Mouse (Mus musculus) limb, embryonic 12.5 days (tissue): ENCODE data around the gene Poldip3. TPM values are rescaled to one million over a fixed set of nuclear protein-coding genes. Genes with fewer than 3 reads are reported as not detected.

Experiments
- ATAC-seq: fragments of 200-750 bp; cut with Nextera tagmentation; 2 replicates; pipeline ENCODE4 v1.8.0; 2017; ENCODE audit warnings: low read depth, moderate TSS enrichment; ENCODE audit not compliant: insufficient number of reproducible peaks, insufficient read depth, low FRiP score, low TSS enrichment
- H3K27ac ChIP-seq: fragments of 300-500 bp; sonication (generic); 2 replicates; pipeline ENCODE4 v1.5.1; 2016; ENCODE audit warnings: mild to moderate bottlenecking, moderate library complexity
- H3K27me3 ChIP-seq: fragments of 300-500 bp; sonication (generic); 2 replicates; pipeline ENCODE4 v1.6.1; 2016; ENCODE audit warnings: mild to moderate bottlenecking, moderate library complexity
- H3K36me3 ChIP-seq: fragments of 300-500 bp; sonication (generic); 2 replicates; pipeline ENCODE4 v1.6.1; 2016; ENCODE audit warnings: mild to moderate bottlenecking, moderate library complexity
- H3K4me1 ChIP-seq: fragments of 300-500 bp; sonication (generic); replicated peaks from 2 replicates; pipeline ENCODE4 v1.6.1; 2016
- H3K4me2 ChIP-seq: fragments of 300-500 bp; sonication (generic); 2 replicates; pipeline ENCODE4 v1.6.1; 2016; ENCODE audit warnings: mild to moderate bottlenecking, moderate library complexity
- H3K4me3 ChIP-seq: fragments of 300-500 bp; sonication (generic); replicated peaks from 2 replicates; pipeline ENCODE4 v1.5.1; 2016; ENCODE audit warnings: mild to moderate bottlenecking
- H3K9ac ChIP-seq: fragments of 300-500 bp; sonication (generic); replicated peaks from 2 replicates; pipeline ENCODE4 v1.6.1; 2016; ENCODE audit warnings: mild to moderate bottlenecking, moderate library complexity
- H3K9me3 ChIP-seq: fragments of 300-500 bp; sonication (generic); 2 replicates; pipeline ENCODE4 v1.6.1; 2016; ENCODE audit warnings: mild to moderate bottlenecking, moderate library complexity
- WGBS: fragments of 180-500 bp; shearing (Covaris S2); methylation state at CpG from one replicate; pipeline ENCODE4 v1.1.7; 2016; 5-methylcytosine and 5-hydroxymethylcytosine counted together
- polyA plus RNA-seq: library from polyadenylated mRNA; unstranded; fragments of >200 nt; fragmentation: Nextera tagmentation; extraction: Ambion mirVana; gene quantifications from 2 replicates; pipeline ENCODE4 v1.2.1, GENCODE M21; 2016

The Poldip3 gene
- polyA plus RNA-seq, 1 experiment from 2014 or later = 173 TPM

DNA sequence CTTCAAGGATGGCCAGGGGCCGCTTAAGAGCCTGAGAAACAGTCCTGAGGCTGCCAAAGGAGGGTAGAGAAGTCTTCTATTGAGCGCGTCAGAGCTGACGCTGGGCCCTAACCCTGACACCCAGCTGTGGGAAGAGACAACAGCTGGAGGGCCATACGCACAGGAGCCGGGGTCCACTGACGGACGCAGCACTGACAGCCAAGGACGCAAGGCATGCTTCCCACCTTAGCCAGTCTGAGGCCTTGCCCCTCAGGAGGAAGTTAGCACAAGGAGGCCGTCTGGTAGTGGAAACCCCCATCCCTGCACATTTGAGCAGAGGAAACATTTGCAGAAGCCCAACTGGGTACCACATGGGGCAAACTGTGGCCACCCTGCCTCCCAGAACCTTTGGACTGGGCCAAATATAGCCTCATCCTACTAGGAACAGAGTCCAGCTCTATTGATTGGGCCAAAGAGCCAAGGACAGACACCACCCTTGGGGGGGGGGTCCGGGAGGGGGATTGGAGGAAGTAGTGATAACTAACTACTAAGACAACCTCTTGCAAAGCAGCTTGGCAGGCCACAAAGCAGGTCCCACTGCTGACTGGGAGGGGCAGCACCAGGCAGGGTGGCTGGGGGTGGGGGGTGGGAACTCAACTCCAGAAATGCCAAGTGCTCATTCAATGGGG is 13.8 kb upstream of the Poldip3 start:
- Histone ChIP-seq H3K4me2 (no peak overlapping the region), H3K4me1 (no peaks in the 10 kb centered on the region), H3K36me3 (peaks cover 71% of the 10 kb centered on the region), H3K27ac (no peak overlapping the region), H3K9me3 (no peaks in the 10 kb centered on the region), H3K27me3 (no peaks in the 10 kb centered on the region), H3K4me3 (no peak overlapping the region), H3K9ac (no peak overlapping the region)
- ATAC-seq = no peak
- WGBS = 90% methylated on average over 11 of the region's 11 CpGs

DNA sequence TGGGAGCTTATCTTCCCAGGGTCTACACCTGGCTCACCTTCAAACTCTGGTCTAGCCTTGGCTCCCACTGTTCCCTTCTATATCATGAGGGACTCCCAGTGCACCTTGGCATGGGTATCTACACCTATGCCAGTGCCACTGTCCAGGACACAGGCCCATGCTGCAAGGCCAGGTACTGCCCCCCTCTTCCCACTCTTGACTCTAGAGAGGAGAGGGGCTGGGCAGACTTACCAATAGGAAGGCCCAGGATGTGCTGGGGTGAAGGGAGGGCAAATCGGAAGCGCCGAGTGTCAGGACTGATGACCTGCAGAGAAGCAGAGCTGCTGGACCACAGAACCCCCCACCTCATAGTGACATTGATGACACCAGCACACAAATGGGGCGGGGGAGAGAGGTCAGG is 12.8 kb upstream of the Poldip3 start:
- no peak overlapping the region for H3K27ac ChIP-seq
- 100% methylated on average over 4 of the region's 4 CpGs for WGBS
- no peak overlapping the region for H3K4me2 ChIP-seq
- H3K4me3 ChIP-seq = no peak overlapping the region
- H3K9me3 ChIP-seq = no peaks in the 10 kb centered on the region
- H3K9ac ChIP-seq = no peak overlapping the region
- ATAC-seq = no peak
- no peaks in the 10 kb centered on the region for H3K27me3 ChIP-seq
- H3K4me1 ChIP-seq = no peaks in the 10 kb centered on the region
- H3K36me3 ChIP-seq = peaks cover 80% of the 10 kb centered on the region

DNA sequence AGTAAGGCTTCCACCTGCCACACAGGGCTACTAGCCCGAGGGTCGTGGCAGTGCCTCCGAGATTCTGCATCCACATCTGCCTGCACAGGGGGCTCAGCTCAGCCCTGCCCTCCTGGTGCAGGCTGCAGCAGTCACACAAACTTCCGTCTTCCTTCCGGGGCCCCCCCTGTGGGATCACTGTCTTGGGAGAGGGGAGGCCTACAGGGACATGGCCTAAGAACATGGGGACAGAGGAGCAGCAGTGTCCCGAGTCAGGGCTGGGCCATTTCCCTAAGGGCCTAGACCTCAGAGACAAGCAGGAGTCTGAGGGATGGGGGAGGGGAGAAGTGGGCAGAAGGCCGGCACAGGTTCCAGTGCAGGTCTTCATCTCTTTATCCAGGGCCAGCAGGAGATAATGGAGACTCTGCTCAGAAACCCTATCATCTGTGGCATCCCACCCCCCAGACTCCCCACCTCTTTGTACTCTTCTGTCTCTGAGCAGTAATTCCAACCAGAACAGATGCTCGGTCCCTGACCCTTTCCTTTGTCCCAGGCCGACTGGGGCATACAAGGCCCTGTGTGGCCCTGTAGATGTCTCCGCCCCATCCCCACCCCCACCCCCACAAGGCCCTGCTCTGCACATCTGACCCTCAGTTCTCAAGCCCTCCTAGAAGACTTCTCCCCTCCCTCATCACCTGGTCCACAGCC is 12.0 kb upstream of the Poldip3 start:
- Histone ChIP-seq H3K27me3 (no peaks in the 10 kb centered on the region), H3K9ac (no peak overlapping the region), H3K36me3 (peaks cover 84% of the 10 kb centered on the region), H3K4me2 (no peak overlapping the region), H3K4me1 (no peaks in the 10 kb centered on the region), H3K9me3 (no peaks in the 10 kb centered on the region), H3K4me3 (no peak overlapping the region), H3K27ac (no peak overlapping the region)
- WGBS = 64% methylated on average over 10 of the region's 10 CpGs
- no peak for ATAC-seq

DNA sequence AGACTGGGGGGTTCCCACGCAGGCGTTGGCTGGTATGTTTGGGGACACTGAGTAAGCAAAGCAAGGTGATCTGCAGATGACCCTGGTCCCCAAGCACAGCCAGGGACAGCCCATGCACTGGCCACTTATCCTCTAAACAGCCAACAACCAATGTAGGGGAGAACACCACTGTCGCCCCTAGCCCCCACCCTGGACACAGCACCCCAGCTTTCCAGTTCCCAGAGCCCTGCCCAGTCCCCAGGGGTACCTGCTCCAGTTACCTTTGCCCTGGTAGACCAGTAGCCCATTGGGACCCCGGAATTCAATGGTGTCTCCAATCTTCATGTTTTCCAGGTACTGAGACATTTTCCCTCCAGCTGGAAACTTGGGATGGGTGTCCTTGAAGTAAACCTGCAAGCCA is 11.4 kb upstream of the Poldip3 start:
- no peak overlapping the region for H3K9ac ChIP-seq
- no peaks in the 10 kb centered on the region for H3K9me3 ChIP-seq
- no peak overlapping the region for H3K27ac ChIP-seq
- H3K27me3 ChIP-seq = no peaks in the 10 kb centered on the region
- H3K36me3 ChIP-seq = peaks cover 85% of the 10 kb centered on the region
- WGBS = 95% methylated on average over 4 of the region's 4 CpGs
- H3K4me3 ChIP-seq = no peak overlapping the region
- no peaks in the 10 kb centered on the region for H3K4me1 ChIP-seq
- ATAC-seq = no peak
- H3K4me2 ChIP-seq = no peak overlapping the region

DNA sequence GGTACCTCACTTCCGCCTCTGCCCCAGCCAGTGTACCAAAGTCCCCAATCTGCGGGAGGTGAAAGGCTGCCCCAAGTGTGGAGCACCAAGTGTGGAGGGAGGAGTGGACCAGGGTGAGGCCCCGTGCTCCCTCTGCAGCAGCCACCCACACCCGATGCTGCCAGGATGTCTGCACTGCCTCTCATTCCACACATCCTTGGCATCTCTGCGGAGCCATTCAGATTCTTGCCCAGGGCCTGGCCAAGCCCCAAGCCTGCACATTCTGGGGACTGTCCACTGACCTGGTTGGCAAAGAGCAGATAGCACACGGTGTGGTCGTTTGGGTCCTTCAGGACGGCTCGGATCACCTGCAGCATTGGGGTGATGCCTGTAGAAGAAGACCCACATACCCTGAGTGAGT is 10.6 kb upstream of the Poldip3 start:
- H3K4me2 ChIP-seq = no peak overlapping the region
- H3K36me3 ChIP-seq = peaks cover 79% of the 10 kb centered on the region
- no peaks in the 10 kb centered on the region for H3K27me3 ChIP-seq
- no peak overlapping the region for H3K9ac ChIP-seq
- H3K27ac ChIP-seq = no peak overlapping the region
- H3K4me3 ChIP-seq = no peak overlapping the region
- H3K4me1 ChIP-seq = no peaks in the 10 kb centered on the region
- ATAC-seq = no peak
- WGBS = 95% methylated on average over 9 of the region's 9 CpGs
- H3K9me3 ChIP-seq = no peaks in the 10 kb centered on the region

DNA sequence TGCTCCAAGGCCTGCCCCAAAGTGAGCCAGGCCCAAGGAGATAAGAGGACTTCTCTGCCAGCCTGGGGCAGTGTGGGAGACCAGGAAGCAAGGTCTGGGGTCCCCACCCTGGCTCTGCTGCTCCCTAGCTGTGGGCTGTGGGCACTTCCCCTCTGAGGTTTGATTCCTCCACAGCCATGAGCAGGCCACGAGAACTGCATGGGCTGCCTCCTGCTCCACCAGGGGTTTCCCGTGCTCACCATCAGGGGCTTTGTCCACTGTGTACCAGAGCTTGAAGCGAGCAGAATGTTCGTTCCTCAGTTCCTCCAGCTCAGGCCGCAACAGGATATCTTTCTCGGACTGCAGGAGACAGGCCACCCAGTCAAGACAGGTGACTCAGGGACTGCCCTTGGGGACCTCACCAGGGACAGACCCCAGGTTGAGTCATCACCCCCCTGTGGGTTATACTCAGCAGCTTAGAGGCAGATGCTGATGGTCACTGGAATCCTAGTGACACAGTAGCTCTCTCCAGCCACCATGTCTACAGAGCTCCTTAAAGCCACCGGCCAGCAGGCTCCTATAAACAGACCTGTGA is 9.5 kb upstream of the Poldip3 start:
- no peaks in the 10 kb centered on the region for H3K27me3 ChIP-seq
- H3K27ac ChIP-seq = no peak overlapping the region
- 92% methylated on average over 7 of the region's 7 CpGs for WGBS
- ATAC-seq = no peak
- no peak overlapping the region for H3K4me2 ChIP-seq
- no peaks in the 10 kb centered on the region for H3K4me1 ChIP-seq
- H3K9ac ChIP-seq = no peak overlapping the region
- H3K4me3 ChIP-seq = no peak overlapping the region
- H3K36me3 ChIP-seq = peaks cover 84% of the 10 kb centered on the region
- H3K9me3 ChIP-seq = no peaks in the 10 kb centered on the region

DNA sequence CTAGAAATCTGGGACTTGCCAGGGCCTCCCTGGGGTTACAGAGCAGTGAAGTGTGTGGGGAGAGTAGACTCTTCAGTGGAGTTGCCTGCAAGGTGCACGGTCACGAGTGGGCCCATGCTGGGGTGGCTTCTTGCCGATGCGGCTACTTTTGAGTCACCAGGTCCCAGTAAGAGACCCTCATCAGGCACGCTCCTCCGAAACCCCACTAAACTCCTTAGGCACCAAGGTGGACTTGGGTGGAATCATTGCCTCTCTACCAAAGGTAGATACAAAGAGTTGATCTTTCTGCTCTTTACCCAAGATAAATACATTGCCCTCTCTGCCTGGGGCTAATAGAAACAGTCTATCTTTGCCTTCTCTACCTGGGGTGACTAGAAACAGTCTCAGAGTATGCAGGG is 8.5 kb upstream of the Poldip3 start:
- H3K27me3 ChIP-seq = no peaks in the 10 kb centered on the region
- no peak overlapping the region for H3K4me3 ChIP-seq
- H3K27ac ChIP-seq = no peak overlapping the region
- no peak overlapping the region for H3K4me2 ChIP-seq
- no peaks in the 10 kb centered on the region for H3K9me3 ChIP-seq
- no peak overlapping the region for H3K9ac ChIP-seq
- H3K36me3 ChIP-seq = peaks cover 86% of the 10 kb centered on the region
- no peaks in the 10 kb centered on the region for H3K4me1 ChIP-seq
- ATAC-seq = no peak
- WGBS = 97% methylated on average over 6 of the region's 6 CpGs

DNA sequence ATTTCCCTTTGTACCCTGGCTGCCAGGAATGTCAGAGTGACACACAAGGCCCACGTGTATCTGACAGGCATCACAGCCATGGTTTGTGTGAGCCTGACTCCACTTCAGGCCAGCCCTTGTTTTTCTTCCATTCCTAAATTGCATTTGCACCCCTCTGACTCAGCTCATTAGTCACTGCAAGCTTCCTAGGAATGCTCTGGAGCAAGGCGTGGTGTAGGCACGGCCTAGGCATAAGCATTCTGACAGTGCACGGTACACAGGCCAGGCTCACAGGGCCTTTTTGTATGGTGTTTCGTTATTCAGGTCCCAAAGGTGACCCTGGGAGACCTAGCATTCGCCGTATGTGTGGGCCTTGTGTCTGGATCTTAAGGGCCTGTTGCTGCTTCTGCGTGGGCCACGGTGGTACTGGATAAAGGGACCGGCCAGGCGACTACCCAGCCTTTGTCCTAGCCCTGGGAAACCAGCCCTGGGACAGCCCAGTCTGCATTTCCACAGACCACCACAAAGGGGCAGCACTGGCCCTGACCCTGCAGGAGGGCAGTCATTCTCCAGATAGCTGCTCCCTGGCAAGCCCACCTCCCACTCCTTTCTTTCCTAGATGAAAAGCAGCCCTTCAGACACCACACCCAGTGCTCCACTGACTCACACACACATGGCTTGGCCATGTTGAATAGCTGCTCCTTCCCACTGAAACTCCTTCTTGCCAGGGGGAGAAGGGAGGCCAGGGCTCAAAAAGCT is 7.9 kb upstream of the Poldip3 start:
- Histone ChIP-seq H3K4me1 (no peaks in the 10 kb centered on the region), H3K27ac (no peak overlapping the region), H3K27me3 (no peaks in the 10 kb centered on the region), H3K9me3 (no peaks in the 10 kb centered on the region), H3K4me3 (no peak overlapping the region), H3K4me2 (no peak overlapping the region), H3K9ac (no peak overlapping the region), H3K36me3 (peaks cover 81% of the 10 kb centered on the region)
- 75% methylated on average over 11 of the region's 11 CpGs for WGBS
- no peak for ATAC-seq

DNA sequence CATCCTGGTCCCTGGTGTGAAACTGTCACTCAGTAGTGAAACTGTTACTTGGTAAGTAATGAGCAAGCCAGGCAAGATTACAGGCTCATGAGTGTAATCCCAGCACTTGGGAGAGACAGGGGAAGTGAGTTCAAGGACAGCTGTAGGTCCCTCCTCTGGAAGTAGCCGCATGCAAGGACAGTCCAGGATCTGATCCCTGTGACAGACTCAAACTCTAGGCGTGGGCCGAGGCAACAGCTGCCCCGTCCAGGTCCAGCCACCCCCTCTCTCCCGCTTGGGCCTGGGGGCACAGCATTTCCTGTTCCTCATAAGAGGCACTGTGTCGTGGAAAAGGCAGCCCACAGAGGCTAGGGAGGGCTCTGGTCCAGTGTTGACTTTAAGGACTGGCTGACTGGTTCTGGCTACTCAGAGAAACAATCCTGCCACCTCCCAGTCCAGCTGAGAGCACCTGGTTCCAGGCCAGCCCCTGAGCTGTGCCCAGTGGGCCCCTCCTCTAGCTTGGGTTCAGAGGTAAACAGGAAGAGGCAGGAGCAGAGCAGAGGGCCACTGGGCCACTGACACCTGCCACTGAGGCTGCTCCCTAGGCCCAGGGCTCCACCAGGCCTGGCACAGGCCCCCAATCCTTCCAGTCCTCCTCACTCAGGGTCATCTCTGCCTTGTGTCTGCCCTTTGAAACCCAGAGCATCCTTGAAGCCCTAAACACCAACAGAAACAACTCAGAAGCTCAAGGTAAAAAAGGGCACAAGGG is 6.7 kb upstream of the Poldip3 start:
- Histone ChIP-seq H3K9ac (no peak overlapping the region; the same call in 1 of the 2 replicates), H3K4me3 (no peak overlapping the region), H3K4me1 (no peaks in the 10 kb centered on the region), H3K27me3 (no peaks in the 10 kb centered on the region), H3K4me2 (no peak overlapping the region), H3K36me3 (peaks cover 68% of the 10 kb centered on the region), H3K27ac (no peak overlapping the region), H3K9me3 (no peaks in the 10 kb centered on the region)
- no peak for ATAC-seq
- WGBS = 61% methylated on average over 6 of the region's 6 CpGs

DNA sequence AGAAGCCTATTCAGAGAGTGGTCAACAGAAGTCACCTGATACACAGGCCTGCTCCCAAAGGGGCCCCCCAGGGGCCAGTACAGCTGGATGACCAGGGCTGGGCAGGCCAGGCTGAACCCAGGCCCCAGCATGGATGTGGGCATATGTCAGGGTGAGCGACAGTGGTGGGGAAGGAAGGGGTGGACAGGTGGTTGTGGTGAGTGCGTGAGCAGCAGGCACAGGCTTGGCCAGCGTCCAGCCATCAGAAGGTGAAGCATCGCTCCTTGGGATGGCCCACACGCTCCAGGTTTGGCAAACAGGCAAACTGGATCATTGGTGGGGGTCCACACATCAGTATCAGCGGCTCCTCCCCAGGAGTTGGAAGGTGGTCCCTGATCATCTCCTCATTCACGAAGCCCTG is 5.1 kb upstream of the Poldip3 start:
- no peak for ATAC-seq
- WGBS = 96% methylated on average over 7 of the region's 7 CpGs
- H3K9ac ChIP-seq = no peak overlapping the region
- no peaks in the 10 kb centered on the region for H3K4me1 ChIP-seq
- H3K36me3 ChIP-seq = peaks cover 53% of the 10 kb centered on the region
- no peaks in the 10 kb centered on the region for H3K9me3 ChIP-seq
- H3K27ac ChIP-seq = no peak overlapping the region
- no peak overlapping the region for H3K4me2 ChIP-seq
- H3K4me3 ChIP-seq = no peak overlapping the region
- no peaks in the 10 kb centered on the region for H3K27me3 ChIP-seq

DNA sequence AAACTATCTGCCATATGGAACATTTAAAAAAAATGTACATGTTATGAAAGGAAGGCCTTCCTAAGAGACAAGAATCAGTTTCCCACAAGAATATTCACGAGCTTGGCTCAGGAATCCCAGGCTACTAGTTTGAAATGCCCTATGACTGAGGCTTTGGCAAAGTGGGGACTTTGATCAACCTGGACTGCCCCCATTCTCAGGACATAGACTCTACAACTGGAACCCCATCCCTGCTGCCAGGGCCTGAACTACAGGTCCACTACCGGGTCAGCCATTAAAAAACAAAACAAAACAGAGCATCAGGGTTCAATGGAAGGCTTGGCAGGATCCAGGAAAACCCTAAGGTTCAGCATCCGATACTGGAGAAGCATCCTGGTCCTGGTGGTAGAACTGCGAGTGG is 1.5 kb upstream of the Poldip3 start:
- H3K9ac ChIP-seq = no peak overlapping the region
- peaks cover 7% of the 10 kb centered on the region; the same call in 1 of the 2 replicates for H3K4me1 ChIP-seq
- 87% methylated on average over 4 of the region's 4 CpGs for WGBS
- H3K27ac ChIP-seq = no peak overlapping the region
- ATAC-seq = no peak
- peaks cover 42% of the 10 kb centered on the region for H3K36me3 ChIP-seq
- no peak overlapping the region for H3K4me2 ChIP-seq
- no peaks in the 10 kb centered on the region for H3K9me3 ChIP-seq
- no peaks in the 10 kb centered on the region for H3K27me3 ChIP-seq
- H3K4me3 ChIP-seq = no peak overlapping the region
